Comparison of ENCODE assay signal across 8 mouse cellular contexts in genomic region chr11:75140431-75140830, GRCm38 (mm10). TPM values are rescaled to one million over a fixed set of nuclear protein-coding genes. Genes with fewer than 3 reads are reported as not detected.
DNase-seq lines count a peak whose midpoint lies in the region; ATAC-seq and TF ChIP-seq lines count a peak whose summit lies in the region.
"Had no signal": no experiment of that assay in that cellular context is flagged by ENCODE, and none has a peak within 500 bp of the region (broad histone marks: within the 10 kb centered on the region; RNA-seq: fewer than 3 reads in every experiment).

No protein-coding gene starts in this region.

- 52% methylated on average over 5 of the region's 5 CpGs for WGBS in lung, embryonic 15.5 days
- WGBS in intestine, postnatal 0 days, result 57% methylated on average over 5 of the region's 5 CpGs
- WGBS in stomach, embryonic 14.5 days, result 53% methylated on average over 5 of the region's 5 CpGs

- no peak for ATAC-seq in lung, embryonic 15.5 days (ENCODE audit: borderline replicate concordance, extremely low read depth, low FRiP score, low TSS enrichment)
- ATAC-seq in intestine, postnatal 0 days, result no peak
- no peak for ATAC-seq in stomach, embryonic 14.5 days (ENCODE audit: insufficient number of reproducible peaks, insufficient read depth, low FRiP score, low read depth)
- no peak for ATAC-seq in cerebellum, adult (ENCODE audit: insufficient number of reproducible peaks, low FRiP score, low TSS enrichment)

- H3K4me2 ChIP-seq in lung, embryonic 15.5 days, result no peak overlapping the region
- H3K4me2 ChIP-seq in intestine, postnatal 0 days (replicated peaks; ENCODE audit: low read depth), result no peak overlapping the region
- no peak overlapping the region for H3K4me2 ChIP-seq in stomach, embryonic 14.5 days (replicated peaks; ENCODE audit: low read depth, low read length)

- H3K27ac ChIP-seq in lung, embryonic 15.5 days, result peak overlapping the region; percentile 93
- H3K27ac ChIP-seq in intestine, postnatal 0 days (ENCODE audit: low read depth, low read length), result 0 out of 2 replicates have a peak overlapping the region, but pooled peaks have one; percentile 24
- H3K27ac ChIP-seq in stomach, embryonic 14.5 days (ENCODE audit: low read length), result peak overlapping the region; percentile 91; the same call in 1 of the 2 replicates

- H3K9me3 ChIP-seq in lung, embryonic 15.5 days, result no peaks in the 10 kb centered on the region
- H3K9me3 ChIP-seq in intestine, postnatal 0 days (ENCODE audit: control insufficient read depth), result no peaks in the 10 kb centered on the region
- H3K9me3 ChIP-seq in stomach, embryonic 14.5 days (ENCODE audit: control insufficient read depth, low read depth, low read length), result no peaks in the 10 kb centered on the region
- H3K9me3 ChIP-seq: G1E had no signal

- DNase-seq in lung, adult 18-20 months, result no peak
- DNase-seq in gastrocnemius, postnatal 14 days, result peak; percentile 71
- no peak for DNase-seq in urinary bladder, postnatal 36 days (ENCODE audit: low spot score in 2 of 2)

- no peak for TF ChIP-seq CTCF in intestine, postnatal 0 days (IDR thresholded peaks at IDR 0.05; ENCODE audit: low read depth)

- no peaks in the 10 kb centered on the region for H3K27me3 ChIP-seq in lung, embryonic 15.5 days
- no peaks in the 10 kb centered on the region for H3K27me3 ChIP-seq in intestine, postnatal 0 days (replicated peaks; ENCODE audit: control insufficient read depth, insufficient read depth, low read length)
- H3K27me3 ChIP-seq in stomach, embryonic 14.5 days (ENCODE audit: control insufficient read depth, insufficient read depth, low read length), result no peaks in the 10 kb centered on the region

- H3K36me3 ChIP-seq in lung, embryonic 15.5 days, result peaks cover 23% of the 10 kb centered on the region
- peaks cover 24% of the 10 kb centered on the region for H3K36me3 ChIP-seq in intestine, postnatal 0 days (ENCODE audit: control insufficient read depth, insufficient read depth)
- peaks cover 13% of the 10 kb centered on the region for H3K36me3 ChIP-seq in stomach, embryonic 14.5 days (ENCODE audit: control insufficient read depth, insufficient read depth, low read length)

- no peak overlapping the region for H3K4me3 ChIP-seq in lung, embryonic 15.5 days
- no peak overlapping the region for H3K4me3 ChIP-seq in intestine, postnatal 0 days (ENCODE audit: low read depth, low read length)
- no peak overlapping the region for H3K4me3 ChIP-seq in stomach, embryonic 14.5 days (ENCODE audit: low read depth, low read length)

- peaks cover 63% of the 10 kb centered on the region for H3K4me1 ChIP-seq in lung, embryonic 15.5 days
- H3K4me1 ChIP-seq in intestine, postnatal 0 days (replicated peaks; ENCODE audit: control insufficient read depth, insufficient read depth, low read length), result peaks cover 17% of the 10 kb centered on the region; the same call in 1 of the 2 replicates
- H3K4me1 ChIP-seq in stomach, embryonic 14.5 days (ENCODE audit: control insufficient read depth, insufficient read depth, low read length), result peaks cover 51% of the 10 kb centered on the region

- no peak overlapping the region for H3K9ac ChIP-seq in lung, embryonic 15.5 days
- no peak overlapping the region for H3K9ac ChIP-seq in intestine, postnatal 0 days (ENCODE audit: low read depth, low read length)
- no peak overlapping the region for H3K9ac ChIP-seq in stomach, embryonic 14.5 days (replicated peaks; ENCODE audit: low read depth, low read length)

- intact Hi-C loops in gastrocnemius, postnatal 14 days (cut with DNase I; ENCODE audit: low total_unique reads), result no loop called here

RNA-seq across cellular contexts. Expression of gene Hic1, which starts 28.9 kb away (rescaled TPM):
- polyA plus RNA-seq in lung, embryonic 15.5 days (2015; fragmentation: Nextera tagmentation; extraction: Ambion mirVana), result 20.1 and 21.7 TPM in 2 replicates
- total RNA-seq in gastrocnemius, postnatal 14 days (2021), result 10 to 100 TPM; 12.3 to 18.9 TPM
- 8.6 and 8.8 TPM in 2 replicates for polyA plus RNA-seq in intestine, postnatal 0 days (2015; fragmentation: Nextera tagmentation; extraction: Ambion mirVana)
- 13.8 and 16.9 TPM in 2 replicates for polyA plus RNA-seq in stomach, embryonic 14.5 days (2014; fragmentation: Nextera tagmentation; extraction: Ambion mirVana)

RNA-seq across cellular contexts. Expression of gene Ovca2, which starts 38.2 kb away (rescaled TPM):
- 25.5 and 26.2 TPM in 2 replicates for polyA plus RNA-seq in lung, embryonic 15.5 days (2015; fragmentation: Nextera tagmentation; extraction: Ambion mirVana)
- 1 to 10 TPM; 3.6 to 4.1 TPM for total RNA-seq in gastrocnemius, postnatal 14 days (2021)
- polyA plus RNA-seq in intestine, postnatal 0 days (2015; fragmentation: Nextera tagmentation; extraction: Ambion mirVana), result 21.6 and 22.4 TPM in 2 replicates
- 26.7 and 29.1 TPM in 2 replicates for polyA plus RNA-seq in stomach, embryonic 14.5 days (2014; fragmentation: Nextera tagmentation; extraction: Ambion mirVana)

RNA-seq across cellular contexts. Expression of gene Dph1, which starts 50.6 kb away (rescaled TPM):
- 20.4 and 21.0 TPM in 2 replicates for polyA plus RNA-seq in lung, embryonic 15.5 days (2015; fragmentation: Nextera tagmentation; extraction: Ambion mirVana)
- 1 to 10 TPM; 6.6 to 6.9 TPM for total RNA-seq in gastrocnemius, postnatal 14 days (2021)
- polyA plus RNA-seq in intestine, postnatal 0 days (2015; fragmentation: Nextera tagmentation; extraction: Ambion mirVana), result 11.3 and 12.3 TPM in 2 replicates
- 20.1 and 20.5 TPM in 2 replicates for polyA plus RNA-seq in stomach, embryonic 14.5 days (2014; fragmentation: Nextera tagmentation; extraction: Ambion mirVana)

RNA-seq across cellular contexts. Expression of gene Rtn4rl1, which starts 53.2 kb away (rescaled TPM):
- 1.8 and 3.3 TPM in 2 replicates for polyA plus RNA-seq in lung, embryonic 15.5 days (2015; fragmentation: Nextera tagmentation; extraction: Ambion mirVana)
- 1 to 10 TPM; 2.1 to 3.0 TPM for total RNA-seq in gastrocnemius, postnatal 14 days (2021)
- 1.5 and 1.8 TPM in 2 replicates for polyA plus RNA-seq in intestine, postnatal 0 days (2015; fragmentation: Nextera tagmentation; extraction: Ambion mirVana)
- polyA plus RNA-seq in stomach, embryonic 14.5 days (2014; fragmentation: Nextera tagmentation; extraction: Ambion mirVana), result 0.88 and 1.7 TPM in 2 replicates
- total RNA-seq: G1E had no signal
- polyA plus RNA-seq: G1E had no signal

Comparison
In these comparisons a context has a peak if more than half of its experiments do, and no peak if none do; other contexts are left out.
1. H3K27ac ChIP-seq: peak in every context shown above with its lines; median percentile 93 in lung, embryonic 15.5 days; 91 in stomach, embryonic 14.5 days; 24 in intestine, postnatal 0 days.